Comparison of ENCODE assay signal across 28 mouse cellular contexts in the genomic region with DNA sequence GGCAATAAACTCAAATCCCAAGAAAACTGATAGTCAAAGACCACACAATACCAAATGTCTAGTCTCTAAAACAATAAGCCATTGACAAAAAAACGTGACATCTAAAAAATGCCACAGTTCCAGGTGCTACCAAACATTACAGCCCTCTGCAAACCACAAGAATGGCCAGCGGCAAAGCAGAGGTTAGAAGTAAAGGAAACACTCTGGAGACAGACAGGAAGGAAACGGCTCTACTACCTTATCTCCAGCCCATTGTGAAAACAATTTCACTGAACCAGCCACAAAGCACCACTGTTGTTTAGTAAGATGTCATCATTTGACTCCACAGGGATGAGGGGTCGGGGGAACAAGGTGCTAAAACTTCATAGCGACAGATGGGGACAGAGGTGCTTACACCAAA. TPM values are rescaled to one million over a fixed set of nuclear protein-coding genes. Genes with fewer than 3 reads are reported as not detected.
DNase-seq lines count a peak whose midpoint lies in the region; ATAC-seq and TF ChIP-seq lines count a peak whose summit lies in the region.
"Had no signal": no experiment of that assay in that cellular context is flagged by ENCODE, and none has a peak within 500 bp of the region (broad histone marks: within the 10 kb centered on the region; RNA-seq: fewer than 3 reads in every experiment).

No protein-coding gene starts in this region.

- no peaks in the 10 kb centered on the region for H3K9me3 ChIP-seq in intestine, embryonic 14.5 days (ENCODE audit: control insufficient read depth, low read length)
- H3K9me3 ChIP-seq in intestine, postnatal 0 days (ENCODE audit: control insufficient read depth), result no peaks in the 10 kb centered on the region
- H3K9me3 ChIP-seq: embryonic facial prominence, embryonic 15.5 days; forebrain, embryonic 10.5 days; heart, embryonic 15.5 days; hindbrain, embryonic 12.5 days had no signal

- H3K27ac ChIP-seq in intestine, embryonic 14.5 days (ENCODE audit: low read depth), result no peak overlapping the region
- H3K27ac ChIP-seq in intestine, postnatal 0 days (ENCODE audit: low read depth, low read length), result no peak overlapping the region
- H3K27ac ChIP-seq: embryonic facial prominence, embryonic 15.5 days; forebrain, embryonic 10.5 days; heart, adult 2 months; heart, embryonic 15.5 days; hindbrain, embryonic 12.5 days had no signal

- TF ChIP-seq POLR2A in lung, adult 2 months (IDR thresholded peaks at IDR 0.05; ENCODE audit: borderline replicate concordance, extremely low read depth, low read depth, low read length), result no peak

- no peaks in the 10 kb centered on the region for H3K4me1 ChIP-seq in intestine, embryonic 14.5 days (replicated peaks; ENCODE audit: control insufficient read depth, insufficient read depth, low read length)
- no peaks in the 10 kb centered on the region for H3K4me1 ChIP-seq in intestine, postnatal 0 days (replicated peaks; ENCODE audit: control insufficient read depth, insufficient read depth, low read length)
- no peaks in the 10 kb centered on the region for H3K4me1 ChIP-seq in lung, adult 2 months (ENCODE audit: control insufficient read depth, insufficient read depth, low read length)
- H3K4me1 ChIP-seq: embryonic facial prominence, embryonic 15.5 days; heart, embryonic 15.5 days; hindbrain, embryonic 12.5 days had no signal

- H3K4me2 ChIP-seq in intestine, embryonic 14.5 days (ENCODE audit: low read length), result no peak overlapping the region
- no peak overlapping the region for H3K4me2 ChIP-seq in intestine, postnatal 0 days (replicated peaks; ENCODE audit: low read depth)
- H3K4me2 ChIP-seq: embryonic facial prominence, embryonic 15.5 days; heart, embryonic 11.5 days; heart, embryonic 15.5 days; hindbrain, embryonic 12.5 days had no signal

- H3K27me3 ChIP-seq in intestine, embryonic 14.5 days (replicated peaks; ENCODE audit: control insufficient read depth, insufficient read depth, low read length), result no peaks in the 10 kb centered on the region
- H3K27me3 ChIP-seq in intestine, postnatal 0 days (replicated peaks; ENCODE audit: control insufficient read depth, insufficient read depth, low read length), result no peaks in the 10 kb centered on the region
- H3K27me3 ChIP-seq: CH12.LX; embryonic facial prominence, embryonic 15.5 days; heart, embryonic 15.5 days; hindbrain, embryonic 12.5 days; Patski had no signal

- H3K4me3 ChIP-seq in intestine, embryonic 14.5 days (ENCODE audit: low read depth, low read length), result no peak overlapping the region
- H3K4me3 ChIP-seq in intestine, postnatal 0 days (ENCODE audit: low read depth, low read length), result no peak overlapping the region
- H3K4me3 ChIP-seq in lung, adult 2 months (replicated peaks; ENCODE audit: extremely low read depth, low read depth, low read length), result no peak overlapping the region
- H3K4me3 ChIP-seq: embryonic facial prominence, embryonic 15.5 days; erythroblast, embryonic 14.5 days; forebrain, embryonic 10.5 days; heart, adult 2 months; heart, embryonic 15.5 days; hindbrain, embryonic 12.5 days had no signal

- no peak for ATAC-seq in intestine, embryonic 14.5 days (replicated peaks; ENCODE audit: low FRiP score, low TSS enrichment, low read depth)
- no peak for ATAC-seq in intestine, postnatal 0 days
- ATAC-seq in granulocyte monocyte progenitor cell, adult 5-6 weeks (replicated peaks; ENCODE audit: poor library complexity, severe bottlenecking), result peak; percentile 63
- ATAC-seq: forebrain, embryonic 14.5 days; hindbrain, embryonic 16.5 days; Patski had no signal

- no peaks in the 10 kb centered on the region for H3K36me3 ChIP-seq in intestine, embryonic 14.5 days (ENCODE audit: control insufficient read depth, insufficient read depth, low read length)
- H3K36me3 ChIP-seq in intestine, postnatal 0 days (ENCODE audit: control insufficient read depth, insufficient read depth), result no peaks in the 10 kb centered on the region
- H3K36me3 ChIP-seq: embryonic facial prominence, embryonic 15.5 days; forebrain, embryonic 10.5 days; heart, embryonic 15.5 days; hindbrain, embryonic 12.5 days had no signal

- TF ChIP-seq CTCF in intestine, postnatal 0 days (IDR thresholded peaks at IDR 0.05; ENCODE audit: low read depth), result no peak
- no peak for TF ChIP-seq CTCF in lung, adult 2 months (IDR thresholded peaks at IDR 0.05; ENCODE audit: insufficient read depth, low read length)

- no peak overlapping the region for H3K9ac ChIP-seq in intestine, embryonic 14.5 days (ENCODE audit: low read length)
- no peak overlapping the region for H3K9ac ChIP-seq in intestine, postnatal 0 days (ENCODE audit: low read depth, low read length)
- H3K9ac ChIP-seq: embryonic facial prominence, embryonic 15.5 days; heart, embryonic 15.5 days; hindbrain, embryonic 12.5 days had no signal

- peak; percentile 16 for DNase-seq in intestine, embryonic 14.5 days (ENCODE audit: low spot score)
- DNase-seq in 416B (ENCODE audit: low read depth), result peak; percentile 92
- DNase-seq in naive thymus-derived CD4-positive, alpha-beta T cell, adult 2 months (ENCODE audit: low read depth), result peak; percentile 47
- no peak for DNase-seq in lung, adult 2 months
- DNase-seq in lung, postnatal 4 days, result no peak
- DNase-seq: adrenal gland, adult 2 months; adrenal gland, postnatal 25 days; cerebellum, adult 18-20 months; cerebellum, postnatal 10 days; embryo, embryonic 11 days; gastrocnemius, postnatal 10 days; heart, adult 2 months had no signal

- 58% methylated on average over 5 of the region's 5 CpGs for WGBS in intestine, embryonic 14.5 days
- 60% methylated on average over 5 of the region's 5 CpGs for WGBS in intestine, postnatal 0 days
- 26% methylated on average over 5 of the region's 5 CpGs for WGBS in lung, adult 2 months

RNA-seq across cellular contexts. Expression of gene 1700029F12Rik, which starts 38.9 kb away (rescaled TPM):
- not detected in 2 replicates for polyA plus RNA-seq in intestine, embryonic 14.5 days (2014; fragmentation: Nextera tagmentation; extraction: Ambion mirVana)
- not detected in 2 replicates for polyA plus RNA-seq in intestine, postnatal 0 days (2015; fragmentation: Nextera tagmentation; extraction: Ambion mirVana)
- total RNA-seq in granulocyte monocyte progenitor cell, adult 5-6 weeks (2014; fragmentation: Nextera tagmentation), result not detected in 2 replicates
- total RNA-seq in granulocyte monocyte progenitor cell, adult 5-6 weeks (2017), result not detected in 2 replicates
- not detected in 2 replicates for polyA plus RNA-seq in lung, adult 2 months (2012; rRNA removed)
- total RNA-seq: adrenal gland, postnatal 25 days; CH12.LX; gastrocnemius, postnatal 10 days; gastrocnemius, postnatal 4 days; heart, adult 2 months; heart, postnatal 25 days had no signal
- polyA plus RNA-seq: C2C12; embryonic facial prominence, embryonic 11.5 days; embryonic facial prominence, embryonic 15.5 days; erythroblast, embryonic 14.5 days; forebrain, embryonic 10.5 days; forebrain, embryonic 14.5 days; heart, embryonic 11.5 days; heart, embryonic 15.5 days; hindbrain, embryonic 12.5 days; hindbrain, embryonic 16.5 days; Patski had no signal

Comparison
In these comparisons a context has a peak if more than half of its experiments do, and no peak if none do; other contexts are left out.
1. DNase-seq: peak in intestine, embryonic 14.5 days (single experiment), 416B (single experiment) and naive thymus-derived CD4-positive, alpha-beta T cell, adult 2 months (single experiment); none in lung, adult 2 months (single experiment) and lung, postnatal 4 days (0 of 2).